Mouse (Mus musculus): Measurements from ENCODE around the gene Shisa5.

- TF ChIP-seq POLR2A (IDR thresholded peaks at IDR 0.05; ENCODE audit: borderline replicate concordance, low read depth, low read length) (no peak), CTCF (IDR thresholded peaks at IDR 0.05; ENCODE audit: low read depth, low read length) (no peak)
These were observed 66.6 kb downstream of the Shisa5 start for GRCm38 (mm10) chr9:109105011-109105410.

Measured in bone marrow macrophage, adult 2 months (primary cell).